Mouse (Mus musculus): ENCODE results near the gene Mrgprh. TPM values are rescaled to one million over a fixed set of nuclear protein-coding genes. Genes with fewer than 3 reads are reported as not detected.
"Not testable (repeated sequence)": the region's sequence is repeated elsewhere in the genome, so short reads cannot be mapped to it uniquely, and the experiment has no call there.

Mrgprh gene
- total RNA-seq, 2 experiments from 2014 or later: 1.8 to 2.1 TPM

DNA sequence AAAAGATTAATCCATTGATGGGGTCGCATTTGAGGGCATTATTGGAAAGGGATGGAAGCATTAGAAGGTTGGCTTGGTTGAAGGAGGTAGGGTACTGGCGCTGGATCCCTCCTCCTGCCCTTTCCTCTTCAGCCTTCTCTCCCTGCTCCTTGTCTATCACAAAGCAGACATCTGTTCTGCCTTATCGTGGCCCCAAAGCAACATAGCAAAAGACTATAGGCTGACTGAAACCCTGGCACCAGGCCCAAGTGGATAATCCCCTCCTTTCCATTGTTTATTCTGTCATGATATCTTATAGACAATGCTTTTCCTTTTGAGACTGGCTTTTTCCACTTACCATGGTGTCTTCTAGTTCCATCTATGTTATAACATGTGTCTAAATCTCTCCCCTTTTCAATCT is 10.4 kb upstream of the Mrgprh start:
- intact Hi-C loops (cut with DNase I; ENCODE audit: low total_unique reads): no loop called here
- no peak for DNase-seq

DNA sequence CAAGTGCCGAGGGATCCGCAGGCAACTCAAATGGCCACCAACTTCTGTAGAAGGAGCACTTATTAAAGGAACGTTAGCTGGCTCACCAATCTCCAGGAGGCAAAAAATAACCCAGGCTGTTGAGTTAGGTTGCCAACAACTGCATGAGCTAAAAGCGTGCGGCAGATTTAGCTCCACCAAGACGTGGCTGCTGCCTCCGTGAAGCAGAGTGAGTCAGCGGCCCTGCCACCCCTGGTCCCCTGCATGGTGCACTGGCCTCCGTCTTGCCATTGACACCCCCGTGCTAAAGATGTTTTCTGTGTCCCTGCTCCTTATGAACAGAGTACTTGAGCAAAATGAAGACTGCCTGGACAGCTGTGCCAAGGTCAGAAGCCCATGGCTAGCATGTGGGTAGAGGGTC is 9.0 kb upstream of the Mrgprh start:
- intact Hi-C loops (cut with DNase I; ENCODE audit: low total_unique reads): no loop called here
- DNase-seq: no peak

DNA sequence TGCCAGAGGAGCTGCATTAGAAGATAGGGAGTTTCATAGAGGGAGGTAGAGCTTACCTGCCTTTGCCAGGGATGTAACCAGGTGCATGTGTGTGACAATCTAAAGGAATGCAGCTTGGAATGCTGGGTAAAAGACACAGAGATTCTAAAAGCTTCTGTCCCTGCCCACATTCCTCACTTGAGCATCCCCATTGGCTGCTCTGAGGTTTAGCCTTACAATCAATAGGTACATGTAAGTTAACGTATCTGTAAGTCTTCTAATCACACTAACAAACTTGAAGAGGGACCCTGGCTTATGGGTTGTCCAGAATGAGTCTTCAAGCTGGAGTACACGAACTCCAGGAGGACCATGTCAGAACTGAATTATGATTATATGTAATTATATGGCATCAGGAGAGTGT is 7.8 kb upstream of the Mrgprh start, which contains the start of gene Mas1:
Gene Mas1 (minus strand): TSS at position 101 of the 400 bp plus-strand sequence.
- intact Hi-C loops (cut with DNase I; ENCODE audit: low total_unique reads): no loop called here
- DNase-seq: no peak

DNA sequence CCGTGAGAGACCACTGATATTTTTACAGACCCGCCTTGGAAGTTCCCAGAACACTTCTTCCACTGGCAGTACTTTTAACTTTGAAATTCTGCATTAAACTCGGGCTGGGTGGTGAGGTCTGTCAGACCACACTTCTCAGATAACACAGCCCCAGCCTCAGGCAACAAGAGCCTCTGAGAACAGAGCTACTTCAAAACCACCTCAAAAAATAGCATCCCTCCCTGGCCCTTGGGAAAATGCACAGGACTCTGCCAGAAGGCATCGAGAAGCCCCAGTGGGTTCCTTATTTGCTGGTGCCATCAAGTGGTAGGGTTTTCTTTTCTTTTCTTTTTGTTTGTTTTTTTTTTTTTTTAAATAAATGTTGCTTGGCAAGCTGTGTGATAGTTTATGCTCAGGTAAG is 7.2 kb upstream of the Mrgprh start:
- intact Hi-C loops (cut with DNase I; ENCODE audit: low total_unique reads): no loop called here
- DNase-seq: no peak

DNA sequence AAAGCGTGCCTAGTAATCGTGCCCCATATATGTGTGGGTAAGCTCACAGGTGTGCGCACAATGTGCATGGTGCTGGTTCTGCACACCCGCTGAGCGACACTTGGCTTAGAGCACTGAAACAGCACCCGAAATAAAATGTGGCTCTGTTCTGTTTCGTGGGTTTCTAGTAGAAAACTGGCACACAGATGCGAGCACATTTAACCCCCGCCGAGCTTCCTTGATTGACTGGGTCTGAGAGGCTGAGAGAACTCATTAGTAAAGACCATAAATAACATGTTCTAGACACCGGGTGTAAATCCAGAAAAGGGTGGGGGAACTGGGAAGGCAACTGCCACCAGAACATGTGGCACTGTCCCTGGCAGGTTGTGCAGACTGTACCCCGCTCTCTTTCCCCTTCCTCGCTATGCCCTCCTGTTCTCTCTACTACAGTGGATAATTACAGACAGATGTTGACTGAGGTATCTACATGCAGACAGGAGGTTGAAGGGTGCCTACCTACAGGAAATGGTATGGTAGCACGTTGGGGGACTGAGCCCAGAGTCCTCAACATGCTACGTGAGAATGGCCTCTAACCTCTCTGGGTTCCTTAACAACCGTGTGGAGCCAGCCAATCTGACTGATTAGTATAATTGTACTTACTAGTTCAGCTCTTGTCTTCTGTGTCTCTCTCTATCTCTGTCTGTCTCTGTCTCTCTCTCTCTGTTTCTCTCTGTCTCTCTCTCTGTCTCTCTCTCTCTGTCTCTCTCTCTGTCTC is 3.4 kb upstream of the Mrgprh start:
- intact Hi-C loops (cut with DNase I; ENCODE audit: low total_unique reads): no loop called here
- no peak for DNase-seq

DNA sequence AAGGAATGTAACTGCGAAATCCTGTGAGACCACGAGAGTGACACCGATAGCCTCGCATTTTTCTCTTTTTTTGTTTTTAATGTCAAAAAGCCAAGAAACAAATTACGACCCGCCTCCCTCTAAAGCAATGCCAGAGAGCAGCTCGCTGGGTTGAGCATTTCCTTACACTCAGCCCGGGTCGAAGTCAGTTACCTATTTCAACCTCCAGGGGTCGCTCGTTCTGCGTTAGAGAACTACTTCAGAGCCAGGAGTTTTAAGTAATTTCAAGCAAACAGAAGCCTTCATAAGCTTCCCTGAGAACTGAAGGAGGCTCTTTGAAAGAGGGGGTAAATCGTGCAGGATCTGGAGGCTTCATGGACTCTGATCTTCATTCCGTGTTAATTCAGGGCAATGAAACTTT is 4.3 kb downstream of the Mrgprh start:
- DNase-seq: peak; percentile 73
- intact Hi-C loops (cut with DNase I; ENCODE audit: low total_unique reads): loop anchor here (5.0 kb wide), 1 partner anchor 117 kb away; no protein-coding TSS in a partner anchor

DNA sequence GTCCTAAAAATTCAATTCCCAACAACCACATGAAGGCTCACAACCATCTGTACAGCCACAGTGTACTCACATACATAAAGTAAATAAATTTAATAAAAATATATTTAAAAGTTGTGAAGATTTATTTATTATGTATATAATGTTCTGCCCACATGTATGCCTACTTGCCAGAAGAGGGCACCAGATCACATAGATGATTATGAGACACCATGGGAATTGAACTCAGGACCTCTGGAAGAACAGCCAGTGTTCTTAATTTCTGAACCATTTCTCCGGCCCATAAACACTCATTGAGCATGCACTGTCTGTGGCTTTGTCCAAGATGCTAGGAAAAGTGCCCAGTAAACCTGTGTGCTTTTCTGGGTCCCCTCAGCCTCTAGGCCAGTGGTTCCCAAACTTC is 5.4 kb downstream of the Mrgprh start:
- no peak for DNase-seq
- intact Hi-C loops (cut with DNase I; ENCODE audit: low total_unique reads): loop anchor here (5.0 kb wide), 1 partner anchor 116 kb away; no protein-coding TSS in a partner anchor

DNA sequence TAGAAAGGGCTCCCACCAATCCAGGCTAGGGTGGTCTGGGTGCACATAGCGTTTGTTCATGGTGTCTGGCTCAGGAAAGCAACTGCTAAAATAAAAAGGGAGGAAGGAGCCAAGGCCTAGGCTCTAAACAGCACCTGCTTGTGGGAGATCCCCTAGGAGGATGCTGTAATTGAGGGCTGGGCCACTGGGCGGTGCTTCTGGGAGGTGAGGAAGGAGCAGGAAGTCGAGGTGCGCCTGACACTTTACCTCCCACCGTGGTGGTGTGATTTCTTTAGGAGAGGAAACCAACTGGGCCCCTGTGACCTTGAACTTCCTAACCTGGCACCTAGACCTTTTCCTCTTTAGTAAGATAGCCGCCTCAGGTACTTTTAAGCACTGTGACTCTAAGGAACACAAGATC is 10.8 kb downstream of the Mrgprh start:
- DNase-seq: no peak
- intact Hi-C loops (cut with DNase I; ENCODE audit: low total_unique reads): no loop called here

DNA sequence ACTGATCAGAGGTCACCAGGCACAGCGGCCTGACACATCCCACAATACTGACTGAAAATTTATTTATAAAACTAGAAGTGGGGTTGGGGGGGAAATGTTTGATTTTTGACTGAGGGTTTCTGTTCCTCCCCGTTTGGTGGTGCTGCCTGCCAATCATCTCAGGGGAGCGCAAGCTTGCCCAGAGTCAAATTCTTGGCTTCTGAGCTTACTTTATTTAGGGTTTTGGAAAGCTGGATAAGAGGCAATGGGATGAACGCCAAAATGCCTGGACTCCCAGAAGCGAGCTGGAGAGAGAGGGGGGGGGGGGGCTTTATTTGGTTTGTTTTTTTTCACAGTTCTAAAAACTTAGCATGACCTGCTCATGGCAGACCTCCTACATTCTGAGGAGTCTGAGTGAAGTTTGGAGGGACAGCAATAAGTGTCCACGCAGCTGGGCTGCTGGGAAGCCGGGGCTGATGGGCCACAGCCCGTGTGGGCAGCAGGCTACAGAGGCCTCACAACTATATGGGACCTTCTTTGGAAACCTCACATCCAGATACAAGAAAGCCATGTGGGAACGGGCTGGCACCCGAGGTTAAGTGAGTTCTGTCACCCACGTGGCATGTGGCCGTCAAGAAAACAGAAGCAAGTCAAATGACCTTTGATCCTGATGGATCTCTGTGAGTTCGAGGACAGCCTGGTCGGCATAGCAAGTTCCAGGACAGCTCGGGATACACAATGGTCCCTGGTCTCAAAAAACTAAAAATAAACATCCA is 11.4 kb downstream of the Mrgprh start:
- no peak for DNase-seq
- intact Hi-C loops (cut with DNase I; ENCODE audit: low total_unique reads): no loop called here

DNA sequence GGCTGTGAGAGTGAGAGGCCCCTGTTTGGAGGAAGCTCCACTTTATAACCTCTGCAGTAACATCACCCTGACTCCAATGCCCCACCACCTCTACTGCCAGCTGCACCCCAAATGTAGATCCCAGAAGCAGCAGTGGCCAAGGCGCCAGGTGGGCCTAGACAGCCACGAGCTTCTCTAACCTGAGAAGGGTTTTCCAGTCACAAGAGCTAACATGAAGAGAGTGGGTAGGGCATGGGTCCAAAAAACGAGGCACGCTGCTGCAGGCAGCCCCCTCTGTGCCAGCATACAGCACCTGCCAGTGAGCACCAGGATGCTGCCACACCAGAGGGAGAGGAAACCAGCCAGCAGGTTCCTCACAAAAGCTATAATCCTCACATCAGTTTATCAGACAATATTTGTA is 15.2 kb downstream of the Mrgprh start:
- intact Hi-C loops (cut with DNase I; ENCODE audit: low total_unique reads): no loop called here
- DNase-seq: no peak

DNA sequence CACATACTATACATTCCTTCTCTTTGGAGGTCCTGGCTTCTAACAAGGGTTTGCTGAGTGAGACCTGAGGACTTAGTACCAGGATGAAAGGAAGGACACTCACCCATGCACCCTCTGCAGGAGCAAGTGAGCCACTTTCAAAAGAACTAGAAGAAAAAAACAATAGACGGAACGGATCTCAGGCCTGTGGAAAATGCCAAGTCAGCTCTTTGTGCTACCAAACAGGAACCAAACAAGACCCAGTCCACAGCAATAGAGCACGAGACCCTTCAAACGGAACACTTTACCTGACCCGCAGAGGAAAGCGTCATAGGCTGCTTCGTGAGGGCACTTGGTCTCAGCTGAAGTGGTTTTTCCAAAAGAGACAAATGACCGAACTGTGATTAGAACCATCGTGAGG is 16.2 kb downstream of the Mrgprh start:
- DNase-seq: no peak
- intact Hi-C loops (cut with DNase I; ENCODE audit: low total_unique reads): no loop called here

DNA sequence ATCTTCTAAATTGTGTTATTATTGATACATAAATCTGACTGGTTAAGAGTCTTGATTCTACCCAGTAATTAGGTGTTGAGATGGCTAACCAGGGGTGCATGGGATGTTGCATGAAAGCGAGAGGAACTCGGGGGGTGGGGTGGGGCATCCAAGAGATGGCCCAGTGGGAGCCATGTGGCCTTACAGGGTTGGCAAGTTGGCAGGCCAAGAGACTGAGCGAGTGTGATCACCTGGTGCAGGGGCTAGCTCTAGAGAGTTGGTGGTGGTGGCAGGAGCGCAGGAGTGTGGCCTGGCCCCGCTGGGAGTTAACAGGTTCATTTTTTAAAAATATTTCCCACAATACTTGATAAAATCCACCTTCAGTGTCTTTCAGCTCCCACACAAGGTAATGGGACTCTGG is 21.8 kb downstream of the Mrgprh start:
- intact Hi-C loops (cut with DNase I; ENCODE audit: low total_unique reads): no loop called here
- no peak for DNase-seq

DNA sequence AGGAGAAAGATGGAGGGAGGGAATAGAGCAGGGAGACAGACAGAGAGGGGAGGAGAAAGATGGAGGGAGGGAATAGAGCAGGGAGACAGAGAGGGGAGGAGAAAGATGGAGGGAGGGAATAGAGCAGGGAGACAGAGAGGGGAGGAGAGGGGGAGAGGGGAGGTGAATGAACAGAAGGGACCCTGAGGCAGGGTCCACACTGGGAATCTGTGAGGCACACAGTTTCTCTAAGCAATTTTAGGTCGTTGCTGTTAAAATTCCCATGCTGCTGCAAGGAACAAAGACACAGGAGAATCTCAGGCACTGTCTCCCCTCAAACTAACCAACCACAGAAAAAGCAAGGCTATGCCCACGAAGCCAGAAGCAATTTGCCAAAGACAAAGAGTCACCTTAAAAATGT is 22.8 kb downstream of the Mrgprh start:
- DNase-seq; intact Hi-C loops (cut with DNase I; ENCODE audit: low total_unique reads): not testable (repeated sequence)

DNA sequence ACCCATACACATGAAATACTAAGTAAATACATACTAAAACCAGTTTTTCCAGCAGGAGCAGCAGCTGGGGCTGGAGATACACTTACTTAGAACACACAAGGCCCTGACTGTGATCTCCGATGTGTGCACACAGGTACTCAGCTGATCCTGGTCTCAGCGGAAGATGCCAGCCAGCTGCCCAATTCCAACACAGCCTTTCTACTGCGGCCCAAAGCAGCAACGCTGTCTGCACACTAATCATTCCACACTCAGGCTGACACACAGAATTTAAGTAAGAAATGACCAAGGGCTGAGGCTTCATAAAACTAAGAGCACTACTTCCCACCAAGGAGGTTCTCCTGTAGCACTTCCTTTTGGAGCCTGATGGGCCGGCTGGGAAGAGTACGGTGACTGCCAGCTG is 26.5 kb downstream of the Mrgprh start:
- intact Hi-C loops (cut with DNase I; ENCODE audit: low total_unique reads): no loop called here
- DNase-seq: no peak

DNA sequence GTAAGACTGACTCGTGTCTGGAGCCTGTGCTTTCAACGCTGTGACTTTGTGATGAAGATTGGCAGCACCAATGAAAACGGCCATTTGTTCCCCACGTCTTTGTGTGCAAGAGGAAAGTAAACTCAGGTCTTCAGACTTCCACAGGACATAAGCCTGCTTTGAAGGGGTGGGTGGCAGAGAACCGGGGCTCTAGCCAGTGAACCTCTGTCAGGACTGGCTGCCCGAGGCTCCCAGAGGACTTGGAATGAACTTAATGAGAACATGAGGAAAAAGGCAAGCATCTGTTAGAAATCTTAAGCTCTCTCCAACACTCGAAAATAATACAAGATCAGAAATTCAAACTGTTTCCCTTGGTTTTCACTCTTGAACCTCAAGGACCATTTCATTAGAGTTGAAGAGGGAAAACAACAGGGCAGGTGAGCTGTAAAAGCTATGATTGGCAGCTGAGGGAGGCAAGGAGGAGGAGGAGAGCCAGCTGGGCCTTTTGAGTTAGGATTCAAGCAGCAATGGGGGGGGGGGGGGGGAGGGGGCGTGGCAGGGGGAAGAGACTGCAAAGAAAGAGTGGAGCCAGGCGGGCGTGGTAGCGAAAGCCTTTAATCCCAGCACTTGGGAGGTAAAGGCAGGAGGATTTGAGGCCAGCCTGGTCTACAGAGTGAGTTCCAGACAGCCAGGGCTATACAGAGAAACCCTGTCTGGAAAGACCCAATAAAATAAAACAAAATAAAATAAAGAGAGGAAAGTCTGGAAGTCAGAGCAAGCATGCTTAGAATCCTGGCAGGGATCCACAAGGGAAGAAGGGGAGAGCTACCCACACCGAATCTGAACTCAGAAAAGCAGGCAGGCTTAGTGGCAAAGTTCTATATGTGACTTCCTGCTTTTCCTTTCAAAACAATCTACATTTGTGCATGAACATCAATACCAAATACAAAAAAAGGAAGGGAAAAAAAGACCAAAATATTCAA is 27.8 kb downstream of the Mrgprh start:
- intact Hi-C loops (cut with DNase I; ENCODE audit: low total_unique reads): no loop called here
- no peak for DNase-seq

DNA sequence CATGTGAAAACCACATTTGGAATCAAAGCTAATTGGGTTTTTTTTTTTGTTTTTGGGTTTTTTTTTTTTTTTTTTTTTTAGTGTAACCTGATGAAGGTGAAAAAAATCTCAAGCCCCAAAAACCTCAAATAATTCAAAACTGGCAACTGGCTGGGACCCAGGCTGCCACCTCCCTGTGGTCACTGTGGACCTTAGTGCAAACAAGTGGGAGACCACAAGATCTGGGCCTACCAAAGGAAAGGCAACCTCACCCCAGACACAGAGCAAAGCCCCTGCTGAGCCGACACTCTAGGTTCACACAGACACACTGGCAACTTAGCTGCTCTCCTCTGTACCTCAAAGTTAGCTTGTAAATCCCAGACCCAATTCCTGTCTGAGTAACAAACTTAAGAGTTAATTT is 28.5 kb downstream of the Mrgprh start:
- intact Hi-C loops (cut with DNase I; ENCODE audit: low total_unique reads): no loop called here
- no peak for DNase-seq

DNA sequence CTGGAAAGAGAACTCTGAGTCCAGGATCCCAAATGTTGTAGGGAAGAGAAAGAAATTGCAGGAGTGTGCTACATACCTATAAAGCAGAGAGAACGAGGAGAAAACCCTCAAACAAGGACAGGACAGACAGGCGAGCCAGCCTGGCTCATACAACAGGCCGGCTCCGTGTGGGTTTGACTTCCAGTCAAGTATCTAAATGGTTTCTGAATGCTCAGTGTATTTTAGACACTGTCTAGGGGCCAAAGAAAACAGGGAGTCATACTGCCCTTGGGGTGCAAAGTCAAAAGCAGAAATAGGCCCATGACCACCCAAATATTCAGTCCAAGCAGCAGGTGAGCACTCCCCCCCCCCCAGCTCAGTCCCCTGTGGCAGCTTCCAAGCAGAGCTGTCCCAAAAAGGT is 30.0 kb downstream of the Mrgprh start:
- intact Hi-C loops (cut with DNase I; ENCODE audit: low total_unique reads): no loop called here
- DNase-seq: no peak

DNA sequence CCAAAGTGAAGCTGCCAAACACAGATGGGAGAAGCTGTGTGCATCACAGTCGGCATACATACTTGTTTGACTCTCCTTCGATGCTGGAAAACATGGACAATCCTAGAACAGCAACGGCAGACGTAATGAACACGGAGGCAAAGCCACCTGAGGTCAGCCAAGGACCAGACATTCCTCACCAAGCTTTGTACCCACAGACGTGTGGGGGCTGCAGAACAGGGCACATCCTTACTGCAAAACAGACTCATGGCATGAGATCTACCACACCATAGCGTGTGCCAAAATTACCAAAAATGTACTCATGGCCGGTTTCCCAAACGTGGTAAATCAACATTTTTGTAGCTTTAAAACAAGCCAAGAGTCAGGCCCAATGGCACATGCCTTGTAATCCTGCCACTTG is 30.6 kb downstream of the Mrgprh start:
- intact Hi-C loops (cut with DNase I; ENCODE audit: low total_unique reads): no loop called here
- DNase-seq: no peak

DNA sequence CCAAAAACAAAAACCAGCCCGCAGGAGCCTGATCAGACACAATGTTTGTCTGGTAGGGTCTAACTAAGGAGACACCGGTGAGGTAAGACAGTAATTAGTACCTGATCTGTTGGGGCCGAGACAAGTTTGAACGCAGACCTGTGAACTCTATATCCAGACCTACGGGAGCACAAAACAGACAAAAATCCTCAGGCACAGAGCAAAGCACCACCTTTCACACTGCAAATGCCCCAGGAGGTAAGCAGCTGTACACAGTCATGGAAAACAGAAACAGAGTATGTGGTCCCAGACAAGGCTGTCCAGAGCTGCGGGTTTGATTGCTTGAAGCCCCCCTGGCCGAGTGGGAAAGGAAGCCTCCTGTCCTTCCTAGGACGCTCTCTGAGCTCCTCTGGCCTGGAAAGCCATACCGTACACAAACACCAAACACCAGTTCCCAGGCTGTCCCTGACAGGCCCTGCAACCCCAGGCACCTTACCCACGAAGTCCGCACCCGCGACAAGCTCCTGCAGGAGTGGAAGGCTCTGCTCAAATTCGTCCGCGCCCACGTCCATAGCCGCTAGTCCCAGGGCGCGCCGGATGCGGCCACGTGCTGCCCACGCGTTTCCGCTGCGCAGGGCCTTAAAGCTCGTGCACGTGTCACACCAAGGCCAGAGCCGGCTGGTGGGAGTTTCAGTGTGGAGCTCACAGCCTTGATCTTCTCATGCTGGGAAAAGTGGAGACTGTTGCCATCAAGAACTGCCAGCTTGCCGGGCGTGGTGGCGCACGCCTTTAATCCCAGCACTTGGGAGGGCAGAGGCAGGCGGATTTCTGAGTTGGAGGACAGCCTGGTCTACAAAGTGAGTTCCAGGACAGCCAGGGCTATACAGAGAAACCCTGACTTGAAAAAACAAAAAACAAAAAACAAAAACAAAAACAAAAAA is 33.8 kb downstream of the Mrgprh start, which contains the start of gene Pnldc1:
Gene Pnldc1 (minus strand): TSS at position 870 of the 920 bp plus-strand sequence.
- no peak for DNase-seq
- intact Hi-C loops (cut with DNase I; ENCODE audit: low total_unique reads): loop anchor here (10.0 kb wide), 1 partner anchor 75 kb away; no protein-coding TSS in a partner anchor
